Mouse (Mus musculus) hindlimb bud, embryonic 11.5 days (tissue): Measurements from ENCODE around the gene Parp2.
"Not testable (repeated sequence)": the region's sequence is repeated elsewhere in the genome, so short reads cannot be mapped to it uniquely, and the experiment has no call there.

Source experiments
- DNase-seq: peaks from one replicate; pipeline ENCODE4 v3.0.0-alpha.2; 2012; ENCODE audit warnings: low read depth, low spot score; ENCODE audit errors: extremely low spot score

Parp2 gene

DNA sequence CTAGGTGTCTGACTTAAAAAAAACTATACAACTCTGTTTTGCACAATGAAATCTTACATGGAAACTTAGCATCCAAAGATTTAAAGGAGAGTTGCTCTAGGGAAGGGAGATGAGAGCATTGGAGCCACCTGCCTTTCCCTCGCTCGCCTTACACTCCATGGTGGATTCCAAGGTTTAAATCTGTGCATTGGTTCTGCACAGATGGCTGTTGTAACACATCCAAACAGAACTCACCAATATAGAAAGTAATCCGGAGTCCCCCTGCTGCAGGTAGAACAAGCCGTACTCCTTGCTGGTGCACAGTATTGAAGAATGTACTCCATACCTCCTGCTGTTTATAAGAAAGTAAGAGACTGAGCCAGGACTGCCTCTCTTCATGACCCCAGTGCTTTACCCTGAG is 18.9 kb downstream of the Parp2 start:
- no peak for DNase-seq

DNA sequence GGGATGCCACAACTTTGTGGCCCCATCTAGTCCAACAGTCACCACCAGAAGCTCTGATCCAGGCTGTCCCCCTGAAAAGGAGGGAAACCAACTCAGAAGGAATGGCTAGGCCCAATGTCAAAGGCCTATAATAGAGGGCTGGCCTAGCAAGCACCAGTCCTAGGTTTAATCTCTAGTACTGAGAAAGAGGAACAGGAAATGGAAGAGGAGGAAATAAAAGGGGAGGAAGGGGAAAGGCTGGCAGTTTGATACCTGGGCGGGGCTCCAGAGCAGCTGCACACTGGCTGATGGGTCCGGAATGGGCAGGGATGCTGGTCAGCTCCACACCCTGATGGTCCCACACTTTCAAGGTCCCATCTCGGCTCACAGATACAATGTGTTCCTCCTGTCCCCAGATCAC is 22.2 kb downstream of the Parp2 start:
- DNase-seq, result no peak

DNA sequence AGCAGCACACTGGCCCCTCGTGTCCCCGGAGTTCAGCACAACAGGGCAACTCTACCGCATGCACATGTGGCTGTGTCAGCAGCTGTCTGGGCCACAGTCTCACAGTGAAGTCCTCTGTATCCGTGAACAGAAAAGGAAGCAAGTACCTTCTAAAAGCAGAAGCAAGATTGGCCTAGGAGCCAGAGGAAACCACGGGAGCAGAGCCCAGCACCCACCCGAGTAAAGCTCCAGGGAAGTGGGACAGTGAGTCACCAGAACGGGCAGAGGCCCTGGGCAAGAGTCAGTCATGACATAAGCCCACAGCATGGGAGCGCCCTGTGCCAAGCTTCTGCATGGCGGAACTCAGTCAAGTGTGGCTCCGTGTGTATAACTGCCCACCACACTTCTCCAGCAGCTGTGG is 26.3 kb downstream of the Parp2 start:
- DNase-seq, result no peak

DNA sequence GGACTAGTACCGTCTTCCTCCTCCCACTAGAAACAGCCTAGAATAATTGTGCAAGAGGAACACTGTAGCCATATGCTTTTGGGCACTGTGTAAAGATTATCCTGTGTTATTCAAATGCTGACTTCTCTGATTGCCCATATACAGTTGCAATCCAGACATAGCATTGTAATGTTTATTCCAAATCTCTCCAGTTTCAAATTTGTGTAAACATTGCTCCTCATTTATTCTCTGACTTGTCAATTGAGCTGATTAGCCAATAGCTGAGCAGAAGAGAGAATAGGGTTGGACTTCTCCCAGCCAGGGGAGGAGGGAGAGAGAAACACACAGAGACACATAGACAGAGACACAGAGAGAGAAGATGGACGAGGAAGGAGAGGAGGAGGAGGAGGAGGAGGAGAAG is 26.8 kb downstream of the Parp2 start:
- DNase-seq, result no peak

DNA sequence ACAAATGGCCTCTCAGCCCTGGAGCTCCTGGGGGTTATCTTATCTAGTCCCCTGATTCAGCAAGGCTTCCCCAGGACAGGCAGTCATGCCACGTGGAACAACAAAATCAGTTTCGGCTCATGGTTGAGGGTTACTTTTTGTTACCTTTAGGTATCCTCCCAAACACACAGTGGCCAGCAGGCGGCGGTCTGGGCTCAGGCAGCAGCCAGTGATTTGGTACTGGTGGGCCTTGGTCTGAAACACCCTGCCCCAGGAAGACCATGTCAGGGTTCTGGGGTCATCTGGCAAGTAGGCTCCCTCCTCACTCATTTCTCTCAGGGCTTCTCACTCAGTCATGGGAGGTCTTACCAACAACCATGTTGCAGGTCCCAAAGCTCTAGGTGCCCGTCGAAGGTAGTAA is 29.6 kb downstream of the Parp2 start:
- no peak for DNase-seq

DNA sequence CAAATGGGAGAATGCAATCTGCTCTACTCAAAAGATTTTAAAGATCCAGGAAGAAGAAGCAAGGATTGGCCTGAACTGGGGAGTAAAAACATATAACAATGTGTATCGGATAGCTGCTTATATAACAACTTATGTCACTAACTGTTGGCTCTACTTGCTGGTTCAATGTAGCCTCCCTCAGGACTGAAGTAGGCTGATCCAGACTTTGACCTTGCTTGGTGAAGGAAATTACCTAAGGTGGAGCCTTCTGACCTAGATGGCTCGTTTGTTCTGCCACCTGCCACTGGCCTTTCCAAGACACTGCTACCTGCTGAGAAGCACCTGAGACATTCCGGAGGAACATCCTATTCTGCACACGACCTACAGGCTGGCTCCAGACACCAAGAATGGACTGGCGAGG is 48.1 kb downstream of the Parp2 start:
- DNase-seq, result no peak

DNA sequence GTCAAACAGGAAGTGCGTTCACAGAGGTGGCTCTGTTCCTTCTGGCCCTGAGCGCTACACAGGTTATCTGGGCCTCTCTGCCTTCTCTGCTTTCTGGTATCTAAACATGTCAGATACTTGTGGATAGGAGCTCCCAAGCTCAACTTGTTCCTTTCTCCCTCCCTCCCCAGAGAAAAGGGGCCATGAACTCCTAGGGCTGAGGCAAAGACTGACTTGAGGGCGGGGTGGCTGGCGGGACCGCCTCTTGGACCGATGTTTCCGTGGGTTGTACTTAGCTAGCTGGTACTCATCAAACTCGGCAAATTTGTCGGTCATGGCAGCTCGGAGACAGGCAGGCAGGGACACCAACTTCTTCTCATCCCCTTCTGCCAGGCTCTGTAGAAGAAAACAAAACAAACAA is 55.0 kb downstream of the Parp2 start:
- DNase-seq, result no peak

DNA sequence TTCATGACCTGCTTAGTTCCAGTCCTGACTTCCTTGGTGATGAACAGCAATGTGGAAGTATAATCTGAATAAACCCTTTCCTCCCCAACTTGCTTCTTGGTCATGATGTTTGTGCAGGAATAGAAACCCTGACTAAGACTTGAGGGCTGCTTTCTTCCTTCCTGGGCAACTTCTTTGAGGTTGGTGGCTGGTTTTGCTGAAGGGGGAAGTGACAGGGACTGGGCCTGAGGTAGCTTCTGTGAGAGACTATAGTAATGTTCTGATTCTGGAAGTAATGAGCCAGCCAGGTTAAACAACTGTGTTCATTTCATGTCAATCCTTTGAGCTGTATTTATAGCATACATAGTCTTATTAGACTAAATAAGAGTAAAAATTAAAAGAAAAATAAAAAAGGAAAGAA is 57.4 kb downstream of the Parp2 start:
- not testable (repeated sequence) for DNase-seq

DNA sequence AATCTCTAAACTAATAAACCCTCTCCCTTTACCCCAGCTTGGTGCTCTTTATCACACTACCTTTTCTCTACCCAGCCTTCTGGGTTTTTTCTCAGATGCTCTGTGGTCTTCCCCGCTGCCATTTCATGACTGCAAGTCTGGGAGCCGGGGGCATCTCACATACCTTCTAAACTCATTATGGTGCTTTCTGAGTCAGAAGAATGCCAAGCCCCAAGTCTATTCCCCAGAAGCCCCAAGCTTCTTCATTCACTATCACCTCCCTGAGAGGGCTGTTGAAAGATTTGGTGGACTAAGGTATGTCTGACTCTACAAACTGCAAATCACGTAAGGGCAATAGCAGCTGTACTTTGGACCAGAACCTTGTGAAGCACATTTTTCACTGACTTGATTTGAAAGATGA is 59.3 kb downstream of the Parp2 start:
- no peak for DNase-seq

DNA sequence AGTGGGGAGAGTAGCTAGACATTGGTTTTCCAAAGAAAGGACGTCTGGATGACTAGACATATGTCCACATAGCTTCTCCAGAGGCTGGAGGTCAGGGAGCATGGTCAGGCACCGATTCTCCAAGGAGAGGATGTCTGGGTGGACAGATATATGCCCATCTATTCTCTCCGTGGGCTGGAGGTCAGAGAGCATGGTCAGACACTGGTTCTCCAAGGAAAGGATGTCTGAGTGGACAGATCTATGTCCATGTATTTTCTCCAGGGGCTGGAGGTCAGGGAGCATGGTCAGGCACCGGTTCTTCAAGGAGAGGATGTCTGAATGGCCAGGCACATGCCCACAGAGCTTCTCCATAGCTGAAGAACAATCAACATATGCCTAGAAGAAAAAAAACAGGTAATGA is 60.6 kb downstream of the Parp2 start:
- no peak for DNase-seq

DNA sequence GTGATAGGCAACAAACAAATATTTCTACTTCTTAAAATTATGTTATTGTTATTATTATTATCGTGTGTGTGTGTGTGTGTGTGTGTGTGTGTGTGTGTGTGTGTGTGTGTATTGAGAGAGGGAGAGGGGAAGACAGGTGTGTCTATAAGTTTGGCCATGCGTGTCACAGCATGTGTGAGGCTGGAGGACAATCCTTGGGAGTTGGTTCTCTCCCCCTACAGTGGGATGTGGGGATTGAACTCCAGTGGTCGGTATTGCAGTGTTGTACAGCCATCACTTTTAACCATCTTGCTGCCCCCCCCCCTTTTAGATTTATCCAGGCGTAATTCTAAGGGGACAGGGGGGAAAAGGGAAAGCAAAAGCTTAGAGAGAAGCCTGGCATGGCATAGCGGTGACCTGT is 61.0 kb downstream of the Parp2 start:
- no peak for DNase-seq

DNA sequence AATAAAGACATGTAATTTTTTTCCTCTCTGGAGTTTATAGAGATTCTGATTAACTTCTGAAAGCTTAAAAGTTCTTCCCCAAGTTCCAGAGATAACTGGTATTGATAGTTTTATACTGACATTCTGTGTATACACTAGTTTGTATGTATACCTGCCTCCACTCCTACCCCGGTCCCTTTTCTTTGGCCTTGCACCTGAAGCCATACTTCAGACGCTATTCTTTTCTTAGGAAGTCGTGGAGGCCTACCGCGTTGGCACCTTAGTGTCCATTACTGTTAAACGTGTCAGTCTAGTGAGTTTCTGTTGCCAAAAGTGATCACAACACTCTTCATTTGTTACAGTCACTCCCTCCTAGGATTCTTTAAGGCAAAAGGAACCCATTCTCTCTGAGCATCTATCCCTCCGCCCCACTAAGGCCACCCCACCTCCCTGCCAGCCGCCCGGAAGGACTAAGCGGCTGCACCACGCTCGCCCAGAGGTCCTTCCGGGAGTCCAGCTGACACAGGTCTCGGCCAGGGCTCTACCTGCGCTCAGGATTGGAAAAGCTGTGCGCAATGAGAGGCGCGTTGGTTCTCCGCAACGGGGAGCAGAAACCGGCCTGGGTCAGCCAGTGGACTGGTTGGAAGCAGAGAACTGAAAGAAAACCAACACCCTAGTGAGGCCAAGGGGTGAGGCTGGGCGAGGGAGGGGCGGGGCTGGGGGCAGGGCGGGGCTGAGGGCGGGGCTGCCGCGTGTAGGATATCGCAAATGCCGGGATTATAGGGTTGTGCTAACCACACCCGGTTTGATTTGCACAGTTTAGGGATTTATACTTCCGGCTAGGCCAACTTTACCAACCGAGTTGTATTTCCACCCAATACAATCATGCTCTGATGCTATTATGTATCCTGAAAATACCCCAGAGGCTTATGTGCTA is 62.5 kb downstream of the Parp2 start, which contains the start of gene Tep1:
TSS of gene Tep1 (minus strand) at position 672 of the 916 bp plus-strand sequence.
- peak; percentile 28 for DNase-seq

DNA sequence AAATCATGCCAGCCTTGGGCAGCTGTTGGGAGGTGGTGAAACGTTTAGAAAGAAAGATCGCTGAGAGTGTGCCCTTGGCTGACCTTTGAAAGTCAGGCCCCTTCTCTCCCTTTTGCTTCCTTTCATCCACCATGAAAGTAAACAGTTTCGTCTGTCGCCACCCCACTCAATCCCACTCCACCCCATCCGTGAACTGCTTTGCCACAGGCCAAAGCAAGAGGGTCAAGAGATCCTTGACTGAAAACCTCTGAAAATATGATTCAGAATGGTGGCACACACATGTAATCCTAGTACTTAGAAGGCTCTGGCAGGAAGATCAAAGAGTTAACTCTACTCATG is 63.1 kb downstream of the Parp2 start:
- no peak for DNase-seq
